Mouse (Mus musculus): ENCODE results near the gene Fabp3.

DNA sequence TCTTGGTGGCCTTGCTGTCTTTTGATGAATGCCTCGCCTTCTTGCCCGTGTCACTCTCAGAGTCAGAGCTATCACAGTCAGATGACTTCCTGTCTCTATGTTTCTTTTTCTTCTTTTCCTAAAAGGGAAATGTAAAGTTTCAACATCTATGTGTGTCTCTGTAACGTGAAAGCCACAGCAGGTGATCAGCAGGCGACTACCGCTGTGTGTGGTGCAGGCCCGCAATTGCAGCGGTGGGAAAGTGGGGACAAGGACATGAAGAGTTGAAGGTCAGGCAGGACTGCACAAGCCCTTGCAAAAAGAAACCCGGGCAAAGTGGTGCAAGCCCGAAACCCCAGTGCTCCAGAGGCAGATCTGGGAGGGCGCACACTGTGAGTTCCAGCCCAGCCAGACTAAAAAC, 8.3 kb downstream of the Fabp3 start:
- TF ChIP-seq TAL1 (IDR thresholded peaks at IDR 0.05; ENCODE audit: low read length) (no peak), GATA1 (IDR thresholded peaks at IDR 0.05; ENCODE audit: low read length) (no peak)
